Mouse (Mus musculus): ENCODE measurements around the gene Phykpl. TPM values are rescaled to one million over a fixed set of nuclear protein-coding genes. Genes with fewer than 3 reads are reported as not detected.
A peak's percentile ranks its signal among the peaks of the same experiment; 100 is the strongest.
"Not testable (repeated sequence)": the region's sequence is repeated elsewhere in the genome, so short reads cannot be mapped to it uniquely, and the experiment has no call there.

Phykpl gene
- total and polyA plus RNA-seq, 2 experiments from 2014 or later: 13.9 to 35.2 TPM

DNA sequence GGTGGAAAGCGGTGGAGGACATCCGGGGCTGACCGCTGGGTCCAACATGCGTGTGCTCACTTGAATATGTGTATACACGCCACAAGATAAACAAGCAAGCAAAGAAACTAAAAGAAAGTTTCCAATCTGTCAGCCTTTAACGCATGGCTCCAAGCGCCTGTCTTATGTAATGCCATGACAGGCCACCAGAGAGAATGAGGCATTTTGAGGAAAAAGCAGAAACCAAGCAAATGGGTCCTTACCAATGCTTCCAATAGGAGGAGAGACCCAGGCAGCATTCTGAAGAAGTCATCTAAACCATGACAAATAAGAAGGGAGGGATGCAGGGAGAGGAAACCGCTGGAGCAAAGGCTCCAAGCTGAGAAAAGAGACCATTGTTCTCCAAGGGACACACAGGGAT lies 29.7 kb downstream of the Phykpl start:
- H3K27me3 ChIP-seq (ENCODE audit: control insufficient read depth, insufficient read depth, low read length): no peaks in the 10 kb centered on the region
- H3K4me3 ChIP-seq (ENCODE audit: low read depth, low read length): no peak overlapping the region
- no peak for TF ChIP-seq EP300 (IDR thresholded peaks at IDR 0.05; ENCODE audit: low read depth)
- TF ChIP-seq CTCF (IDR thresholded peaks at IDR 0.05; ENCODE audit: low read depth): no peak
- DNase-seq (ENCODE audit: low spot score): no peak
- peaks cover 11% of the 10 kb centered on the region; the same call in 1 of the 2 replicates for H3K4me1 ChIP-seq (ENCODE audit: control insufficient read depth, insufficient read depth)
- no peaks in the 10 kb centered on the region for H3K36me3 ChIP-seq (replicated peaks; ENCODE audit: control insufficient read depth, insufficient read depth, low read length)
- no peak overlapping the region for H3K9ac ChIP-seq (replicated peaks; ENCODE audit: low read depth, low read length)
- H3K4me2 ChIP-seq (ENCODE audit: low read depth, low read length): no peak overlapping the region
- no peak for ATAC-seq (ENCODE audit: insufficient read depth, low read depth)
- WGBS: 73% methylated on average over 8 of the region's 8 CpGs
- no peak overlapping the region for H3K27ac ChIP-seq (ENCODE audit: low read depth)
- H3K9me3 ChIP-seq (replicated peaks; ENCODE audit: control insufficient read depth, low read length): no peaks in the 10 kb centered on the region

- WGBS: 30% methylated on average over 7 of the region's 7 CpGs
- peak; percentile 73 for DNase-seq (ENCODE audit: low spot score)
- no peak for ATAC-seq (ENCODE audit: insufficient read depth, low read depth)
These were observed 30.6 kb downstream of the Phykpl start for GRCm38 (mm10) chr11:51615129-51615528.

GRCm38 (mm10) chr11:51615601-51616000 lies 31.0 kb downstream of the Phykpl start:
- Histone ChIP-seq H3K27ac (ENCODE audit: low read depth) (peak overlapping the region; percentile 88), H3K4me1 (ENCODE audit: control insufficient read depth, insufficient read depth) (peaks cover 19% of the 10 kb centered on the region), H3K36me3 (replicated peaks; ENCODE audit: control insufficient read depth, insufficient read depth, low read length) (no peaks in the 10 kb centered on the region), H3K4me3 (ENCODE audit: low read depth, low read length) (peak overlapping the region; percentile 33), H3K4me2 (ENCODE audit: low read depth, low read length) (peak overlapping the region; percentile 59), H3K9me3 (replicated peaks; ENCODE audit: control insufficient read depth, low read length) (no peaks in the 10 kb centered on the region), H3K27me3 (ENCODE audit: control insufficient read depth, insufficient read depth, low read length) (no peaks in the 10 kb centered on the region), H3K9ac (replicated peaks; ENCODE audit: low read depth, low read length) (peak overlapping the region; percentile 47)
- TF ChIP-seq CTCF (IDR thresholded peaks at IDR 0.05; ENCODE audit: low read depth): no peak
- no peak for TF ChIP-seq EP300 (IDR thresholded peaks at IDR 0.05; ENCODE audit: low read depth)
- 2% methylated on average over 14 of the region's 14 CpGs for WGBS
- peak; percentile 69 for ATAC-seq (ENCODE audit: insufficient read depth, low read depth)
- DNase-seq (ENCODE audit: low spot score): peak; percentile 67

More at GRCm38 (mm10) chr11:51615129-51615528, 30.6 kb downstream of the Phykpl start:
- TF ChIP-seq CTCF (IDR thresholded peaks at IDR 0.05; ENCODE audit: low read depth) (no peak), EP300 (IDR thresholded peaks at IDR 0.05; ENCODE audit: low read depth) (no peak)
- peaks cover 14% of the 10 kb centered on the region for H3K4me1 ChIP-seq (ENCODE audit: control insufficient read depth, insufficient read depth)
- no peaks in the 10 kb centered on the region for H3K36me3 ChIP-seq (replicated peaks; ENCODE audit: control insufficient read depth, insufficient read depth, low read length)
- H3K4me3 ChIP-seq (ENCODE audit: low read depth, low read length): peak overlapping the region; percentile 33
- H3K9me3 ChIP-seq (replicated peaks; ENCODE audit: control insufficient read depth, low read length): no peaks in the 10 kb centered on the region
- H3K27ac ChIP-seq (ENCODE audit: low read depth): peak overlapping the region; percentile 88
- H3K9ac ChIP-seq (replicated peaks; ENCODE audit: low read depth, low read length): peak overlapping the region; percentile 47
- H3K27me3 ChIP-seq (ENCODE audit: control insufficient read depth, insufficient read depth, low read length): no peaks in the 10 kb centered on the region
- peak overlapping the region; percentile 59 for H3K4me2 ChIP-seq (ENCODE audit: low read depth, low read length)

DNA sequence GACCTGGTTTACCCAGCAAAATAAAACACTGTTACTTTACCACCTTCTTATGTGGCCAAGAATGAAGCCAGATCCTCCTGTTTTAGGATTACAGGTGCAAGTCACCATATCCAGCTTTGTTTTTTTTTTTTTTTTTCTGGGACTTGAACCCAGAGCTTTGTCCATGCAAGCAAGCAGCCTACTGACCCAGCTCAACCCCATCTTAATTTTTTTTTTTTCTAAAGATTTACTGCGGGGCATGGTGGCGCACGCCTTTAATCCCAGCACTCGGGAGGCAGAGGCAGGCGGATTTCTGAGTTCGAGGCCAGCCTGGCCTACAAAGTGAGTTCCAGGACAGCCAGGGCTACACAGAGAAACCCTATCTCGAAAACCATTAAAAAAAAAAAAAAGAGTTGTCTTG lies 31.6 kb downstream of the Phykpl start:
- H3K9ac ChIP-seq (replicated peaks; ENCODE audit: low read depth, low read length); H3K27ac ChIP-seq (ENCODE audit: low read depth): not testable (repeated sequence)

GRCm38 (mm10) chr11:51617693-51618092 lies 33.1 kb downstream of the Phykpl start:
- TF ChIP-seq CTCF (IDR thresholded peaks at IDR 0.05; ENCODE audit: low read depth) (peak; percentile 85), EP300 (IDR thresholded peaks at IDR 0.05; ENCODE audit: low read depth) (no peak)
- DNase-seq (ENCODE audit: low spot score): peak; percentile 75
- Histone ChIP-seq H3K9ac (replicated peaks; ENCODE audit: low read depth, low read length) (no peak overlapping the region), H3K4me3 (ENCODE audit: low read depth, low read length) (no peak overlapping the region), H3K36me3 (replicated peaks; ENCODE audit: control insufficient read depth, insufficient read depth, low read length) (peaks cover 4% of the 10 kb centered on the region; the same call in 1 of the 2 replicates), H3K4me2 (ENCODE audit: low read depth, low read length) (no peak overlapping the region), H3K4me1 (ENCODE audit: control insufficient read depth, insufficient read depth) (peaks cover 21% of the 10 kb centered on the region), H3K9me3 (replicated peaks; ENCODE audit: control insufficient read depth, low read length) (no peaks in the 10 kb centered on the region), H3K27ac (ENCODE audit: low read depth) (no peak overlapping the region), H3K27me3 (ENCODE audit: control insufficient read depth, insufficient read depth, low read length) (no peaks in the 10 kb centered on the region)
- ATAC-seq (ENCODE audit: insufficient read depth, low read depth): no peak
- WGBS: 3% methylated on average over 4 of the region's 4 CpGs

More for the DNA sequence above, 31.6 kb downstream of the Phykpl start:
- not testable (repeated sequence) for H3K27me3 ChIP-seq (ENCODE audit: control insufficient read depth, insufficient read depth, low read length); H3K36me3 ChIP-seq (replicated peaks; ENCODE audit: control insufficient read depth, insufficient read depth, low read length); ATAC-seq (ENCODE audit: insufficient read depth, low read depth); DNase-seq (ENCODE audit: low spot score); H3K4me3 ChIP-seq (ENCODE audit: low read depth, low read length); H3K9me3 ChIP-seq (replicated peaks; ENCODE audit: control insufficient read depth, low read length)
- Histone ChIP-seq H3K4me2 (ENCODE audit: low read depth, low read length) (peak overlapping the region; percentile 59), H3K4me1 (ENCODE audit: control insufficient read depth, insufficient read depth) (peaks cover 21% of the 10 kb centered on the region)
- 90% methylated on average over 7 of the region's 7 CpGs for WGBS

GRCm38 (mm10) chr11:51618894-51619408 lies 34.4 kb downstream of the Phykpl start:
- Histone ChIP-seq H3K27me3 (ENCODE audit: control insufficient read depth, insufficient read depth, low read length) (no peaks in the 10 kb centered on the region), H3K27ac (ENCODE audit: low read depth) (0 out of 2 replicates have a peak overlapping the region, but pooled peaks have one; percentile 40), H3K36me3 (replicated peaks; ENCODE audit: control insufficient read depth, insufficient read depth, low read length) (peaks cover 16% of the 10 kb centered on the region), H3K4me3 (ENCODE audit: low read depth, low read length) (peak overlapping the region; percentile 82), H3K9ac (replicated peaks; ENCODE audit: low read depth, low read length) (no peak overlapping the region), H3K4me1 (ENCODE audit: control insufficient read depth, insufficient read depth) (peaks cover 21% of the 10 kb centered on the region), H3K9me3 (replicated peaks; ENCODE audit: control insufficient read depth, low read length) (no peaks in the 10 kb centered on the region), H3K4me2 (ENCODE audit: low read depth, low read length) (peak overlapping the region; percentile 94)
- WGBS: 51% methylated on average over 7 of the region's 8 CpGs
- ATAC-seq (ENCODE audit: insufficient read depth, low read depth) (peak; percentile 2; the same call in 1 of the 2 replicates), DNase-seq (ENCODE audit: low spot score) (no peak)
- no peak for TF ChIP-seq CTCF (IDR thresholded peaks at IDR 0.05; ENCODE audit: low read depth)
- TF ChIP-seq EP300 (IDR thresholded peaks at IDR 0.05; ENCODE audit: low read depth): no peak

All from heart, postnatal 0 days (tissue).